Mouse (Mus musculus) liver, adult 2 months (tissue): ENCODE data around the gene Prss21.

Experiments
- CTCF ChIP-seq: fragments of 200-500 bp; IDR thresholded peaks from 2 replicates; pipeline ENCODE4 v1.5.1; 2011; ENCODE audit warnings: low read depth, low read length, control low read depth
- POLR2A ChIP-seq: fragments of 200-500 bp; IDR thresholded peaks from 2 replicates; pipeline ENCODE4 v1.6.1; 2011; ENCODE audit warnings: low read length, control low read depth; ENCODE audit not compliant: insufficient read depth; ENCODE audit errors: extremely low read depth

GRCm38 (mm10) chr17:23857913-23858312 is 9.9 kb upstream of the Prss21 start:
- TF ChIP-seq CTCF = no peak
- no peak for TF ChIP-seq POLR2A
